ENCODE assay signal across 8 mouse cellular contexts in genomic region chr5:131600325-131601125, GRCm38 (mm10).
DNase-seq lines count a peak whose midpoint lies in the region; ATAC-seq and TF ChIP-seq lines count a peak whose summit lies in the region.

No protein-coding gene starts in this region.

- peak; percentile 99 for DNase-seq in heart, adult 11 months
- no peak for DNase-seq in heart, embryonic 10.5 days (ENCODE audit: low spot score)
- DNase-seq in embryonic facial prominence, embryonic 11.5 days (ENCODE audit: low spot score), result peak; percentile 54
- peak; percentile 89 for DNase-seq in heart, adult 18-20 months
- peak; percentile 42 to 53 for DNase-seq in left cerebral cortex, postnatal 25 days (ENCODE audit: low spot score in 2 of 2)
- peak; percentile 85 for DNase-seq in testis, postnatal 10 days (ENCODE audit: low spot score)

- ATAC-seq in embryonic facial prominence, embryonic 11.5 days (replicated peaks; ENCODE audit: insufficient number of reproducible peaks, low FRiP score, low TSS enrichment, low read depth), result peak; percentile 66
- ATAC-seq in intestine, postnatal 0 days, result peak; percentile 81
- peak; percentile 84 for ATAC-seq in midbrain, embryonic 16.5 days

- peaks cover 75% of the 10 kb centered on the region for H3K27me3 ChIP-seq in heart, embryonic 10.5 days (ENCODE audit: insufficient read depth, poor library complexity, severe bottlenecking)
- no peaks in the 10 kb centered on the region for H3K27me3 ChIP-seq in embryonic facial prominence, embryonic 11.5 days (ENCODE audit: control insufficient read depth, insufficient read depth, low read length)
- no peaks in the 10 kb centered on the region for H3K27me3 ChIP-seq in intestine, postnatal 0 days (replicated peaks; ENCODE audit: control insufficient read depth, insufficient read depth, low read length)
- H3K27me3 ChIP-seq in midbrain, embryonic 16.5 days (ENCODE audit: control insufficient read depth, insufficient read depth, low read depth, low read length), result no peaks in the 10 kb centered on the region

- H3K36me3 ChIP-seq in heart, embryonic 10.5 days, result no peaks in the 10 kb centered on the region
- no peaks in the 10 kb centered on the region for H3K36me3 ChIP-seq in embryonic facial prominence, embryonic 11.5 days (replicated peaks; ENCODE audit: control insufficient read depth, insufficient read depth, low read depth, low read length)
- H3K36me3 ChIP-seq in intestine, postnatal 0 days (ENCODE audit: control insufficient read depth, insufficient read depth), result no peaks in the 10 kb centered on the region
- no peaks in the 10 kb centered on the region for H3K36me3 ChIP-seq in midbrain, embryonic 16.5 days (ENCODE audit: control insufficient read depth, insufficient read depth, low read length)

- H3K27ac ChIP-seq in heart, embryonic 10.5 days, result no peak overlapping the region
- H3K27ac ChIP-seq in embryonic facial prominence, embryonic 11.5 days (replicated peaks; ENCODE audit: low read depth, low read length), result no peak overlapping the region
- no peak overlapping the region for H3K27ac ChIP-seq in intestine, postnatal 0 days (ENCODE audit: low read depth, low read length)
- peak overlapping the region; percentile 66 for H3K27ac ChIP-seq in midbrain, embryonic 16.5 days (ENCODE audit: low read length)

- no peaks in the 10 kb centered on the region for H3K9me3 ChIP-seq in heart, embryonic 10.5 days
- no peaks in the 10 kb centered on the region for H3K9me3 ChIP-seq in embryonic facial prominence, embryonic 11.5 days (replicated peaks; ENCODE audit: control insufficient read depth, low read length)
- H3K9me3 ChIP-seq in intestine, postnatal 0 days (ENCODE audit: control insufficient read depth), result no peaks in the 10 kb centered on the region
- H3K9me3 ChIP-seq in midbrain, embryonic 16.5 days (replicated peaks; ENCODE audit: control insufficient read depth, low read length, poor library complexity, severe bottlenecking), result no peaks in the 10 kb centered on the region

- WGBS in heart, embryonic 10.5 days, result 25% methylated on average over 14 of the region's 14 CpGs
- 16% methylated on average over 14 of the region's 14 CpGs for WGBS in embryonic facial prominence, embryonic 11.5 days
- 45% methylated on average over 14 of the region's 14 CpGs for WGBS in intestine, postnatal 0 days
- 4% methylated on average over 14 of the region's 14 CpGs for WGBS in midbrain, embryonic 16.5 days

- H3K4me1 ChIP-seq in heart, embryonic 10.5 days, result peaks cover 16% of the 10 kb centered on the region; the same call in 1 of the 2 replicates
- H3K4me1 ChIP-seq in embryonic facial prominence, embryonic 11.5 days (ENCODE audit: control insufficient read depth, insufficient read depth, low read length), result peaks cover 9% of the 10 kb centered on the region
- H3K4me1 ChIP-seq in intestine, postnatal 0 days (replicated peaks; ENCODE audit: control insufficient read depth, insufficient read depth, low read length), result no peaks in the 10 kb centered on the region
- H3K4me1 ChIP-seq in midbrain, embryonic 16.5 days (ENCODE audit: control insufficient read depth, insufficient read depth, low read length), result peaks cover 53% of the 10 kb centered on the region

- no peak for TF ChIP-seq CTCF in intestine, postnatal 0 days (IDR thresholded peaks at IDR 0.05; ENCODE audit: low read depth)

- intact Hi-C loops in left cerebral cortex, postnatal 25 days (cut with DNase I), result no loop called here

- H3K4me2 ChIP-seq in embryonic facial prominence, embryonic 11.5 days (ENCODE audit: low read depth, low read length), result no peak overlapping the region
- H3K4me2 ChIP-seq in intestine, postnatal 0 days (replicated peaks; ENCODE audit: low read depth), result peak overlapping the region; percentile 27; the same call in 1 of the 2 replicates
- H3K4me2 ChIP-seq in midbrain, embryonic 16.5 days (ENCODE audit: low read length), result peak overlapping the region; percentile 34

- H3K4me3 ChIP-seq in heart, embryonic 10.5 days, result no peak overlapping the region
- no peak overlapping the region for H3K4me3 ChIP-seq in embryonic facial prominence, embryonic 11.5 days (ENCODE audit: low read depth, low read length)
- no peak overlapping the region for H3K4me3 ChIP-seq in intestine, postnatal 0 days (ENCODE audit: low read depth, low read length)
- H3K4me3 ChIP-seq in midbrain, embryonic 16.5 days (ENCODE audit: low read depth, low read length), result no peak overlapping the region

- H3K9ac ChIP-seq in embryonic facial prominence, embryonic 11.5 days (replicated peaks; ENCODE audit: low read length), result no peak overlapping the region
- no peak overlapping the region for H3K9ac ChIP-seq in intestine, postnatal 0 days (ENCODE audit: low read depth, low read length)
- peak overlapping the region; percentile 0; the same call in 1 of the 2 replicates for H3K9ac ChIP-seq in midbrain, embryonic 16.5 days (ENCODE audit: low read depth, low read length)
